In the genomic region with DNA sequence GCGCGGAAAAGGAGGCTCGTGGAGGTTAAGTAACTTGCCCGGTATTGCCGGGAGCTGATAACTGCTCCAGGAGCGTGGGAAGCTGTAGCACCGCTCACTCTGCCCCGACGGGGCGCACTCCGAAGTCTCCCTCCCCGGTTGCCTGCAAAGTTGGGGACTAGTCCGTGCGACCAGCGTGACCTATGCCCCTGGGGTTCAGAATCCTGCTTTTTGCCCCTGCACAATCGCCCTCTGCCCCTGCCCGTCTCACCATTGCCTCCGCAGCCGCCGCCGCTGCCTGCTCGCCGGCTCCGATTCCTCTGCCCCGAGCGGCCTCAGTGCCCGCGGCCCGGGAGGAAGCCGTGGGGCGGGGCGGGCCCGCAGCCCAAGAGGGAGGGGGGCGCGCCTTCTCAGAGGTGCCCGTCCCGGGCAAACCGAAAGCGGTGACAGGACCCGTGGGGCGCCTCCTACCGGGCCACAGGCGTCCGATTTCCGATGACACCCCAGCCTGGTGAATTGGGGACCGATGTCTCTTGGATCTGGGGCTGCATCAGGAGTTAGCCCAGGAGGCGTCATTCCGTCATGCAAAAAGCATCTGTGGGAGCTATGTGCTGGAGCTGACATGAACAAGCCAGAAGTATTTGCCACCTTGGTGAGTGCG, we compare ENCODE assay signal across 8 mouse cellular contexts. TPM values are rescaled to one million over a fixed set of nuclear protein-coding genes. Genes with fewer than 3 reads are reported as not detected.
DNase-seq lines count a peak whose midpoint lies in the region; ATAC-seq and TF ChIP-seq lines count a peak whose summit lies in the region.

A gene (minus strand): TSS at position 338 of the 640 bp plus-strand sequence.

- H3K36me3 ChIP-seq in intestine, postnatal 0 days (ENCODE audit: control insufficient read depth, insufficient read depth) = peaks cover 14% of the 10 kb centered on the region
- H3K36me3 ChIP-seq in liver, postnatal 0 days (replicated peaks; ENCODE audit: insufficient read depth, low read length) = peaks cover 13% of the 10 kb centered on the region
- no peaks in the 10 kb centered on the region for H3K36me3 ChIP-seq in neural tube, embryonic 12.5 days
- peaks cover 1% of the 10 kb centered on the region; the same call in 1 of the 2 replicates for H3K36me3 ChIP-seq in thymus, adult 2 months (ENCODE audit: control insufficient read depth, insufficient read depth, low read length)

- WGBS in intestine, postnatal 0 days = 2% methylated on average over 46 of the region's 49 CpGs
- WGBS in liver, postnatal 0 days (ENCODE audit: insufficient replicate concordance) = 2% methylated on average over 49 of the region's 49 CpGs
- 2% methylated on average over 49 of the region's 49 CpGs for WGBS in neural tube, embryonic 12.5 days
- 1% methylated on average over 49 of the region's 49 CpGs for WGBS in thymus, adult 2 months

- peak within 1 kb of the TSS; percentile 78 for H3K4me2 ChIP-seq in intestine, postnatal 0 days (replicated peaks; ENCODE audit: low read depth)
- peak within 1 kb of the TSS; percentile 70 for H3K4me2 ChIP-seq in liver, postnatal 0 days (ENCODE audit: low read depth, low read length)
- peak within 1 kb of the TSS; percentile 70 for H3K4me2 ChIP-seq in neural tube, embryonic 12.5 days (replicated peaks)

- DNase-seq in 3134 (ENCODE audit: extremely low read depth, insufficient read length, low spot score) (peak; percentile 86), NIH3T3 (ENCODE audit: low read depth) (peak; percentile 80)
- peak; percentile 76 for DNase-seq in embryo, embryonic 11 days
- peak; percentile 99 for DNase-seq in heart, adult 11 months
- peak; percentile 92 for DNase-seq in liver, postnatal 0 days
- DNase-seq in thymus, adult 2 months = peak; percentile 94

- no peaks in the 10 kb centered on the region for H3K9me3 ChIP-seq in intestine, postnatal 0 days (ENCODE audit: control insufficient read depth)
- no peaks in the 10 kb centered on the region for H3K9me3 ChIP-seq in liver, postnatal 0 days (ENCODE audit: low read length)
- no peaks in the 10 kb centered on the region for H3K9me3 ChIP-seq in neural tube, embryonic 12.5 days

- no peak for TF ChIP-seq EP300 in liver, postnatal 0 days (IDR thresholded peaks at IDR 0.05; ENCODE audit: low read depth)

- H3K27me3 ChIP-seq in intestine, postnatal 0 days (replicated peaks; ENCODE audit: control insufficient read depth, insufficient read depth, low read length) = no peaks in the 10 kb centered on the region
- H3K27me3 ChIP-seq in liver, postnatal 0 days (ENCODE audit: insufficient read depth, low read length) = no peaks in the 10 kb centered on the region
- H3K27me3 ChIP-seq in neural tube, embryonic 12.5 days (replicated peaks) = peaks cover 15% of the 10 kb centered on the region
- H3K27me3 ChIP-seq in thymus, adult 2 months (ENCODE audit: control insufficient read depth, insufficient read depth, low read length) = no peaks in the 10 kb centered on the region

- peak within 1 kb of the TSS; percentile 70 for H3K27ac ChIP-seq in intestine, postnatal 0 days (ENCODE audit: low read depth, low read length)
- peak within 1 kb of the TSS; percentile 86 for H3K27ac ChIP-seq in liver, postnatal 0 days (ENCODE audit: low read depth)
- H3K27ac ChIP-seq in neural tube, embryonic 12.5 days = no peak within 1 kb of the TSS
- H3K27ac ChIP-seq in thymus, adult 2 months (ENCODE audit: control insufficient read depth, insufficient read depth, low read length) = no peak within 1 kb of the TSS; the same call in 1 of the 2 replicates

- no peaks in the 10 kb centered on the region for H3K4me1 ChIP-seq in intestine, postnatal 0 days (replicated peaks; ENCODE audit: control insufficient read depth, insufficient read depth, low read length)
- peaks cover 24% of the 10 kb centered on the region for H3K4me1 ChIP-seq in liver, postnatal 0 days (ENCODE audit: insufficient read depth)
- H3K4me1 ChIP-seq in neural tube, embryonic 12.5 days = peaks cover 8% of the 10 kb centered on the region; the same call in 1 of the 2 replicates
- peaks cover 22% of the 10 kb centered on the region for H3K4me1 ChIP-seq in thymus, adult 2 months (replicated peaks; ENCODE audit: control insufficient read depth, insufficient read depth, low read length)

- peak; percentile 65 for TF ChIP-seq CTCF in intestine, postnatal 0 days (IDR thresholded peaks at IDR 0.05; ENCODE audit: low read depth)
- TF ChIP-seq CTCF in liver, postnatal 0 days (IDR thresholded peaks at IDR 0.05; ENCODE audit: low read depth) = peak; percentile 72
- TF ChIP-seq CTCF in thymus, adult 2 months (IDR thresholded peaks at IDR 0.05; ENCODE audit: borderline replicate concordance, control insufficient read depth, extremely low read depth, insufficient read depth, low read length, poor library complexity) = peak; percentile 80; the same call in 1 of the 2 replicates

- ATAC-seq in intestine, postnatal 0 days = peak; percentile 78
- ATAC-seq in liver, postnatal 0 days = peak; percentile 90
- peak; percentile 44; the same call in 1 of the 2 replicates for ATAC-seq in neural tube, embryonic 12.5 days (ENCODE audit: low FRiP score, low read depth)

- peak; percentile 42; the same call in 1 of the 2 replicates for TF ChIP-seq POLR2A in thymus, adult 2 months (IDR thresholded peaks at IDR 0.05; ENCODE audit: control insufficient read depth, extremely low read depth, insufficient read depth, low read length, poor library complexity)

- peak within 1 kb of the TSS; percentile 51 for H3K4me3 ChIP-seq in intestine, postnatal 0 days (ENCODE audit: low read depth, low read length)
- H3K4me3 ChIP-seq in liver, postnatal 0 days (ENCODE audit: low read depth, low read length) = peak within 1 kb of the TSS; percentile 75
- H3K4me3 ChIP-seq in neural tube, embryonic 12.5 days = peak within 1 kb of the TSS; percentile 40
- H3K4me3 ChIP-seq in thymus, adult 2 months (ENCODE audit: control insufficient read depth, insufficient read depth, low read length) = peak within 1 kb of the TSS; percentile 63

- peak within 1 kb of the TSS; percentile 49 for H3K9ac ChIP-seq in intestine, postnatal 0 days (ENCODE audit: low read depth, low read length)
- H3K9ac ChIP-seq in liver, postnatal 0 days (replicated peaks) = peak within 1 kb of the TSS; percentile 79
- peak within 1 kb of the TSS; percentile 30 for H3K9ac ChIP-seq in neural tube, embryonic 12.5 days

RNA-seq across cellular contexts. Expression of the gene that starts here (rescaled TPM):
- 14.9 and 16.6 TPM in 2 replicates for polyA plus RNA-seq in intestine, postnatal 0 days (2015; fragmentation: Nextera tagmentation; extraction: Ambion mirVana)
- polyA plus RNA-seq in liver, postnatal 0 days (2015; fragmentation: Nextera tagmentation; extraction: Ambion mirVana) = 50.8 and 53.1 TPM in 2 replicates
- polyA plus RNA-seq in neural tube, embryonic 12.5 days (2016; fragmentation: Nextera tagmentation; extraction: Ambion mirVana) = 17.3 and 18.7 TPM in 2 replicates
- polyA plus RNA-seq in thymus, adult 2 months (2012; rRNA removed) = 18.2 and 24.0 TPM in 2 replicates

Comparison
In these comparisons a context has a peak if more than half of its experiments do, and no peak if none do; other contexts are left out.
1. H3K27ac ChIP-seq: peak in intestine, postnatal 0 days (single experiment) and liver, postnatal 0 days (single experiment); none in neural tube, embryonic 12.5 days (single experiment) and thymus, adult 2 months (single experiment).
2. Peak in every context shown above with its lines, with median percentiles within 50 percentile points of each other: DNase-seq, ATAC-seq, H3K4me2 ChIP-seq, H3K4me3 ChIP-seq, H3K9ac ChIP-seq and CTCF ChIP-seq.